Mouse (Mus musculus): ENCODE measurements around the gene Cd24a. TPM values are rescaled to one million over a fixed set of nuclear protein-coding genes. Genes with fewer than 3 reads are reported as not detected.

Cd24a gene
- 362 and 367 TPM in 2 replicates for polyA plus RNA-seq (2016; fragmentation: Nextera tagmentation; extraction: Ambion mirVana)

DNA sequence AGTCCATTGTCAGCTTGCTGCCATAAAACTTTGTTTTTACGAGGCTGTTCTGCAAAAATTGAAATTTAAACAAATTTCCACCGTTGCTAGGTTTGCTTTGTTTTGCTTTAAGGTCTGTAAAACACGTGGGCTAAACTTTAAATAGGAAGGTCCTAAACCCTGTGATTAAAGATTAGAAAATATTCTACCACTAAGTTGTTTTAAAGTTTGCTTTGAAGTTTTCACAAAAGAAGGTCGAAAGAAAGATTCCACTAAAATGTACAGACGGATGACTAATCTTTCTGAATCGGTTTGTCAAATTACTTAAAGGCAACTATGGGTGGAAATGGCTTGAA, at the start of gene Cd24a:
TSS of gene Cd24a (plus strand) at position 288 of the 335 bp plus-strand sequence.
- WGBS: 1% methylated on average over 6 of the region's 6 CpGs
- no peak for DNase-seq (ENCODE audit: low spot score)
- H3K27ac ChIP-seq (replicated peaks): peak within 1 kb of the TSS; percentile 98
- H3K9me3 ChIP-seq: no peaks in the 10 kb centered on the region
- H3K4me1 ChIP-seq: peaks cover 21% of the 10 kb centered on the region
- H3K36me3 ChIP-seq (replicated peaks): peaks cover 18% of the 10 kb centered on the region
- peak within 1 kb of the TSS; percentile 87 for H3K4me3 ChIP-seq
- peaks cover 15% of the 10 kb centered on the region for H3K27me3 ChIP-seq (replicated peaks; ENCODE audit: low read depth, poor library complexity, severe bottlenecking)

GRCm38 (mm10) chr10:43534382-43534781, 43.7 kb upstream of the Cd24a start:
- Histone ChIP-seq H3K27me3 (replicated peaks; ENCODE audit: low read depth, poor library complexity, severe bottlenecking) (no peaks in the 10 kb centered on the region), H3K27ac (replicated peaks) (no peak overlapping the region), H3K4me3 (no peak overlapping the region), H3K36me3 (replicated peaks) (peaks cover 60% of the 10 kb centered on the region), H3K4me1 (peaks cover 4% of the 10 kb centered on the region), H3K9me3 (no peaks in the 10 kb centered on the region)
- no peak for DNase-seq (ENCODE audit: low spot score)
- WGBS: 88% methylated on average over 1 of the region's 1 CpGs

GRCm38 (mm10) chr10:43537652-43538051, 40.4 kb upstream of the Cd24a start:
- Histone ChIP-seq H3K4me1 (peaks cover 15% of the 10 kb centered on the region), H3K4me3 (no peak overlapping the region), H3K9me3 (no peaks in the 10 kb centered on the region), H3K27ac (replicated peaks) (no peak overlapping the region), H3K27me3 (replicated peaks; ENCODE audit: low read depth, poor library complexity, severe bottlenecking) (no peaks in the 10 kb centered on the region), H3K36me3 (replicated peaks) (peaks cover 28% of the 10 kb centered on the region)
- no peak for DNase-seq (ENCODE audit: low spot score)
- WGBS: 90% methylated on average over 7 of the region's 7 CpGs

- Histone ChIP-seq H3K27me3 (replicated peaks; ENCODE audit: low read depth, poor library complexity, severe bottlenecking) (no peaks in the 10 kb centered on the region), H3K36me3 (replicated peaks) (peaks cover 18% of the 10 kb centered on the region), H3K27ac (replicated peaks) (no peak overlapping the region), H3K4me1 (peaks cover 15% of the 10 kb centered on the region), H3K4me3 (no peak overlapping the region), H3K9me3 (no peaks in the 10 kb centered on the region)
- 90% methylated on average over 5 of the region's 5 CpGs for WGBS
- DNase-seq (ENCODE audit: low spot score): no peak
These were observed 39.3 kb upstream of the Cd24a start for GRCm38 (mm10) chr10:43538831-43539230.

DNA sequence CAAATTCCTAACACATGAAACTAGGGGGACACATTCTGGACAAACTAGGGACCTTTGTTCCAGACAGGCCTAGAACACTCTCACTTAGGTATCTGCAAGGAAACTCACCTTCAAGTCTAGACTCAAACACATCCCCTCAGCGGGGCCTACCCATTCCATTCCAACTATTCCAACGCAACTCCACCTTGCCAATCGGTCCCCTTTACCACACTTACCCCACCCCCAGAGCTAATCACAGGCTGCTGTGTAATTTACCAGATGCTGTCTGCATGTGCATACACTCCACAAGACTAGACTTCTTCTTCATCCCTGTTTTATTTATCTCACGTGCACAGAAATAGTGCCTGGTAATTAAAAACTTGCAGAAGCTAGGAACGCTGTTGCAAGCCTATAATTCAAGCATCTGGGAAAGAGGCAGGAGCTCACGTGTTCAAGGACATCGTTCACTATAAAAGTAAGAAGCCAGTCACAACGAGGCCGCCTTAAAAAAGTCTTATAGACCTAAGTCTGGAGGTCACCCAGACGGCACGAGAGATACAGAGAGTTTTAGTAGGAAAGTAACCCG, 38.3 kb upstream of the Cd24a start:
- Histone ChIP-seq H3K4me1 (peaks cover 15% of the 10 kb centered on the region), H3K27me3 (replicated peaks; ENCODE audit: low read depth, poor library complexity, severe bottlenecking) (no peaks in the 10 kb centered on the region), H3K4me3 (peak overlapping the region; percentile 93), H3K9me3 (no peaks in the 10 kb centered on the region), H3K36me3 (replicated peaks) (peaks cover 18% of the 10 kb centered on the region), H3K27ac (replicated peaks) (peak overlapping the region; percentile 92)
- no peak for DNase-seq (ENCODE audit: low spot score)
- 21% methylated on average over 12 of the region's 12 CpGs for WGBS

DNA sequence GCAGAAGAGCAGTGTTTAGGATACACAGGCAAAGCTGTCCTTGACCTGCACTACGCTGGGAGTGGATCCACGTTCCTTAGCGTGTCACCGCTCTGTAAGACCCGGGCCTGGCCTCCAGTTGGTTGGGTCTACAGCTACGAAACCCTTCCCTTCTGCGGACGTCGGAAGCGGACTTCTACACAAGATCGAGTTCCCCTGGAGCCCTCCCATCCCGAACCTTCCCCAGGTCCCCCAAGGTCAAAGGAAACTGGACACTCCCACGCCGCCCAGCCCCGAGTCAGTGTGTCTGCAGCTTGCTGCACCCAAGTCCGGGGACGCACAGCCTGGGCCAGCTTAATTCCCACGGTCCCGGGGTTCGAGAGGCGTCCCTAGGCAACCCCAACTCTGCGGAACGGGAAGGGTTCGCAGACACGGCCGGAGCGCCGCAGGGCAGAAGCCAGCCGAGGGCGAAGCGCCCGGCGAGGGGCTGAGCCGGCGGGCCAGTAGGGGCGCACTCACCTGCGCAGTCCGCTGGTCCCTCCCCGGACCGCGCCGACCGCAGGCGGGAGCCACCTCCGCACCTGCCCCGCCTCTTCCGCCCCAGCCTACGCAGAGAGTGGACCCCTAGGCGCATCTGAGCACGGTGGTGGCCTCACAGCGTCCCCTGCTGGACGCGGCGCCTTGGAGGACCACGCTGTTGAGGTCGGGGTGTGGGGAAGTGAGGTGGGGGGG, 37.5 kb upstream of the Cd24a start, which contains the start of gene 1700021F05Rik:
TSS of gene 1700021F05Rik (minus strand) at position 553 of the 711 bp plus-strand sequence.
- Histone ChIP-seq H3K4me3 (peak within 1 kb of the TSS; percentile 93), H3K36me3 (replicated peaks) (peaks cover 11% of the 10 kb centered on the region), H3K4me1 (peaks cover 15% of the 10 kb centered on the region), H3K27ac (replicated peaks) (peak within 1 kb of the TSS; percentile 92), H3K9me3 (no peaks in the 10 kb centered on the region), H3K27me3 (replicated peaks; ENCODE audit: low read depth, poor library complexity, severe bottlenecking) (no peaks in the 10 kb centered on the region)
- under 1% methylated on average over 56 of the region's 56 CpGs for WGBS
- peak; percentile 97 for DNase-seq (ENCODE audit: low spot score)

DNA sequence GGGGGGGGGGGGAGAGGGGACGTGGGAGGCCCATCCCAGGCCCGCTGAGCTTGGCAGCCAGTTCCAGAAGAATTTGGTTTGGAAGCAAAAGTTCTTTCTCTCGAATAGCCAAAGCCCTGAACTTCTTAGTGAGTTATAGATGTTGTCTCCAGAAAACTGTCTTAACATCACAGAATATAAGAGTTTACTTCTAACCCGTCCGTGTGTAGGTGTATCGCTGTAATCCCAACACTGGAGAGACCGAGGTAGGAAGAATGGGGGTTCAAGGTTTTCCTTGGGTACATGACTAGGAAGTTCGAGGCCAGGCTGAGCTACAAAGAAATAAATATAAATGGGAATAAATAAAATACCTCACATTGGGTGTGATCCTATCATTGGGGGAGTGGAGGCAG, 36.9 kb upstream of the Cd24a start:
- H3K4me3 ChIP-seq: peak overlapping the region; percentile 93
- DNase-seq (ENCODE audit: low spot score): no peak
- WGBS: 52% methylated on average over 8 of the region's 8 CpGs
- H3K27me3 ChIP-seq (replicated peaks; ENCODE audit: low read depth, poor library complexity, severe bottlenecking): no peaks in the 10 kb centered on the region
- H3K36me3 ChIP-seq (replicated peaks): peaks cover 5% of the 10 kb centered on the region
- peak overlapping the region; percentile 92 for H3K27ac ChIP-seq (replicated peaks)
- H3K4me1 ChIP-seq: peaks cover 15% of the 10 kb centered on the region
- H3K9me3 ChIP-seq: no peaks in the 10 kb centered on the region

- WGBS: 65% methylated on average over 5 of the region's 5 CpGs
- DNase-seq (ENCODE audit: low spot score): peak; percentile 26
These were observed 28.7 kb upstream of the Cd24a start for GRCm38 (mm10) chr10:43549411-43549810.

DNA sequence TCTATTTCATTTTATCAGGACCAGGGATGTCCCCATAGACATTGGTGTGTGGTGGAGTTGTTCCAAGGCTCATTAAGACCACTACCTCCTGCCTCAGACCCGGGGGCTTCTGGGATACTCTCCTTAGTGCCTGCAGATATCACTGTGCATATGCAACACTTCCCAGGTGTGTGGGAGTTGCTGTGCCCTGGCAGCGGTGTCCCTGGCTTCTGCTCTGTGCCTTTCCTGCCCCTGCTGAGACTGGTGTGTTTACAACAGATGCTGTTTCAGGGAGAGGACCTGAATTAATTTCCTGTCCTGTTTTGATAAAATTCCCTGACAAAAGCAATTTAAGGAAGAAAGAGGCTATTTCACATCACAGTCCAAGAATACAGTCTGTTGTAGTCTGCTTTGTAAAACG, 27.2 kb upstream of the Cd24a start:
- Histone ChIP-seq H3K4me3 (no peak overlapping the region), H3K9me3 (no peaks in the 10 kb centered on the region), H3K27me3 (replicated peaks; ENCODE audit: low read depth, poor library complexity, severe bottlenecking) (no peaks in the 10 kb centered on the region), H3K27ac (replicated peaks) (no peak overlapping the region), H3K36me3 (replicated peaks) (no peaks in the 10 kb centered on the region), H3K4me1 (peaks cover 5% of the 10 kb centered on the region; the same call in 1 of the 2 replicates)
- WGBS: 36% methylated on average over 3 of the region's 3 CpGs
- no peak for DNase-seq (ENCODE audit: low spot score)

More at GRCm38 (mm10) chr10:43549411-43549810, 28.7 kb upstream of the Cd24a start:
- Histone ChIP-seq H3K36me3 (replicated peaks) (no peaks in the 10 kb centered on the region), H3K9me3 (no peaks in the 10 kb centered on the region), H3K27me3 (replicated peaks; ENCODE audit: low read depth, poor library complexity, severe bottlenecking) (no peaks in the 10 kb centered on the region), H3K4me1 (peaks cover 5% of the 10 kb centered on the region; the same call in 1 of the 2 replicates), H3K4me3 (no peak overlapping the region), H3K27ac (replicated peaks) (no peak overlapping the region)

- Histone ChIP-seq H3K9me3 (no peaks in the 10 kb centered on the region), H3K27me3 (replicated peaks; ENCODE audit: low read depth, poor library complexity, severe bottlenecking) (no peaks in the 10 kb centered on the region), H3K4me3 (no peak overlapping the region), H3K27ac (replicated peaks) (no peak overlapping the region), H3K36me3 (replicated peaks) (no peaks in the 10 kb centered on the region), H3K4me1 (peaks cover 5% of the 10 kb centered on the region; the same call in 1 of the 2 replicates)
- 28% methylated on average over 3 of the region's 3 CpGs for WGBS
- no peak for DNase-seq (ENCODE audit: low spot score)
These were observed 26.7 kb upstream of the Cd24a start for GRCm38 (mm10) chr10:43551388-43551787.

DNA sequence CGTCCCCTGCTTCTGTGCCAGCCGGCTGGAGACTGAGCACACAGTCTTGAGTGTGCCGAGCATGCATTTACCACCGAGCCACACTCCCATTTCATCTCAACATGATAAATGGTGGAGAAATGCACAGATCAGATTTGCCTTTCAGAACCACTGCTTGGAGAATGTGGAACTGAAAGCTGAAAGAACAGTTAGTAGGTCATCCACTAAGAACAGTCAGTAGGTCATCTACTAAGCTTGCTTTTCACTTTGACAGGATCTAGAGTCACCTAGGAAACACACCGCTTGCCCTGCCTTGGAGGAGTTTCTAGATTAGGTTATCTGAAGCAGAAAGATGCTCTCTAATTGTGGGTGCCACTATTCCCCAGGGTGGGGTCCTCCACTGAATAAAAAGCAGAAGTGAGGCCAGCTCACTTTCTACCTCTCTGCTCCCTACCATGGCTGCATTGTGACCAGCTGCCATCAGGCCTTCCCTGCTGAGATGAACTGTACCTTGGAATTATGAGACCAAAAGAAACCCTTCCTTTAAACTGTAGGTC, 20.4 kb upstream of the Cd24a start:
- Histone ChIP-seq H3K9me3 (no peaks in the 10 kb centered on the region), H3K4me3 (no peak overlapping the region), H3K27me3 (replicated peaks; ENCODE audit: low read depth, poor library complexity, severe bottlenecking) (no peaks in the 10 kb centered on the region), H3K4me1 (no peaks in the 10 kb centered on the region), H3K36me3 (replicated peaks) (no peaks in the 10 kb centered on the region), H3K27ac (replicated peaks) (no peak overlapping the region)
- WGBS: 88% methylated on average over 5 of the region's 5 CpGs
- DNase-seq (ENCODE audit: low spot score): no peak

DNA sequence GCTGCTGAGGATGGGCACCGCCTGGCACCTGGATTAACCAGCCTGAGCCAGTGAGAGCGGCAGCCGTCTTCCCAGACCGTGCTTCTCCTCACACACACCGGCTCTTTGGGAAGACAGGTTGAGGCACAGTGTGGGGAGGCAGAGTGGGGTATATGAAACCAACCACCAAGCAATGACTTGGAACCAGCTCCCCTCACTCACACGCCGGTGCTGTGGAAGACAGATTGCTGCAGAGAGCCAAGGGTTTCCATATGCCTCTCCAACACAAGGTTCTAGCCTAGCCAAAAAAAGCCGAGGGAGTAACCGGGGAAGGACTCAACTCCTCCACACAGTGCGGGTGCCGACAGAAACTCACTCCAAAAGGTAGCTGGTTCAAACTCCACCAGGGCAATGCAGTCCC, 18.8 kb upstream of the Cd24a start:
- Histone ChIP-seq H3K4me3 (no peak overlapping the region), H3K36me3 (replicated peaks) (no peaks in the 10 kb centered on the region), H3K27ac (replicated peaks) (no peak overlapping the region), H3K27me3 (replicated peaks; ENCODE audit: low read depth, poor library complexity, severe bottlenecking) (no peaks in the 10 kb centered on the region), H3K4me1 (no peaks in the 10 kb centered on the region), H3K9me3 (no peaks in the 10 kb centered on the region)
- WGBS: 83% methylated on average over 11 of the region's 11 CpGs
- no peak for DNase-seq (ENCODE audit: low spot score)

GRCm38 (mm10) chr10:43560765-43561164, 17.3 kb upstream of the Cd24a start:
- no peak for DNase-seq (ENCODE audit: low spot score)
- no peaks in the 10 kb centered on the region for H3K27me3 ChIP-seq (replicated peaks; ENCODE audit: low read depth, poor library complexity, severe bottlenecking)
- no peaks in the 10 kb centered on the region for H3K9me3 ChIP-seq
- WGBS: 33% methylated on average over 2 of the region's 2 CpGs
- no peak overlapping the region for H3K27ac ChIP-seq (replicated peaks)
- no peaks in the 10 kb centered on the region for H3K4me1 ChIP-seq
- no peak overlapping the region for H3K4me3 ChIP-seq
- H3K36me3 ChIP-seq (replicated peaks): no peaks in the 10 kb centered on the region
